Mouse (Mus musculus) mouse trophoblast stem cell (cell line): Measurements from ENCODE around the gene Trpc2.

ENCODE experiments used
- in situ Hi-C, 2 experiments: fragments of 300-500 bp; cut with MseI, MboI; formaldehyde crosslinking; loops; 2 replicates in 1 of 2; 3 replicates in 1 of 2; pipeline ENCODE4 v1.15.1; 2025

The Trpc2 gene

GRCm38 (mm10) chr7:102102696-102103095 is 19.8 kb downstream of the Trpc2 start:
- in situ Hi-C loops = no loop called here

- in situ Hi-C loops = no loop called here
Measured at GRCm38 (mm10) chr7:102103555-102103954, 20.6 kb downstream of the Trpc2 start.

GRCm38 (mm10) chr7:102104126-102104525 is 21.2 kb downstream of the Trpc2 start:
- in situ Hi-C loops = no loop called here

- in situ Hi-C loops = no loop called here
Measured at GRCm38 (mm10) chr7:102106700-102107141, 23.8 kb downstream of the Trpc2 start.

- in situ Hi-C loops = no loop called here
Measured at GRCm38 (mm10) chr7:102108206-102108605, 25.3 kb downstream of the Trpc2 start.

GRCm38 (mm10) chr7:102109171-102109570 is 26.3 kb downstream of the Trpc2 start, which contains the start of gene Art5:
Art5 (minus strand) TSS chr7:102109489.
- in situ Hi-C loops = no loop called here

- in situ Hi-C loops = no loop called here
Measured at GRCm38 (mm10) chr7:102109746-102110145, 26.8 kb downstream of the Trpc2 start.

- in situ Hi-C loops = no loop called here
Measured at GRCm38 (mm10) chr7:102113151-102113729, 30.3 kb downstream of the Trpc2 start.

GRCm38 (mm10) chr7:102116579-102117331 is 33.8 kb downstream of the Trpc2 start, which contains the start of gene Chrna10:
Chrna10 (minus strand) TSS chr7:102116828.
- in situ Hi-C loops = no loop called here

- in situ Hi-C loops = no loop called here
Measured at GRCm38 (mm10) chr7:102117382-102117781, 34.5 kb downstream of the Trpc2 start.

GRCm38 (mm10) chr7:102120326-102120725 is 37.4 kb downstream of the Trpc2 start:
- in situ Hi-C loops = no loop called here

GRCm38 (mm10) chr7:102132395-102132794 is 49.5 kb downstream of the Trpc2 start:
- in situ Hi-C loops = no loop called here

GRCm38 (mm10) chr7:102137464-102137863 is 54.5 kb downstream of the Trpc2 start:
- in situ Hi-C loops = no loop called here

GRCm38 (mm10) chr7:102137898-102138297 is 55.0 kb downstream of the Trpc2 start:
- in situ Hi-C loops = no loop called here
